Mouse (Mus musculus): Measurements from ENCODE around the gene Tarbp1.
"Not testable (repeated sequence)": the region's sequence is repeated elsewhere in the genome, so short reads cannot be mapped to it uniquely, and the experiment has no call there.

The Tarbp1 gene

GRCm38 (mm10) chr8:126482938-126483337, 8.1 kb upstream of the Tarbp1 start:
- DNase-seq: peak; percentile 75

GRCm38 (mm10) chr8:126482348-126482720, 7.5 kb upstream of the Tarbp1 start:
- no peak for DNase-seq

- DNase-seq: peak; percentile 47
Observed at GRCm38 (mm10) chr8:126481494-126482347, 6.9 kb upstream of the Tarbp1 start.

GRCm38 (mm10) chr8:126480366-126480765, 5.5 kb upstream of the Tarbp1 start:
- no peak for DNase-seq

GRCm38 (mm10) chr8:126478714-126479113, 3.8 kb upstream of the Tarbp1 start:
- DNase-seq: no peak

- peak; percentile 20 for DNase-seq
Observed at GRCm38 (mm10) chr8:126476151-126476855, 1.4 kb upstream of the Tarbp1 start.

- DNase-seq: not testable (repeated sequence)
Observed at GRCm38 (mm10) chr8:126475738-126476137, 873 bp upstream of the Tarbp1 start.

- no peak for DNase-seq
Observed at GRCm38 (mm10) chr8:126473802-126474298, 1.0 kb downstream of the Tarbp1 start.

- no peak for DNase-seq
Observed at GRCm38 (mm10) chr8:126464071-126464470, 10.8 kb downstream of the Tarbp1 start.

- DNase-seq: no peak
Observed at GRCm38 (mm10) chr8:126461735-126462134, 13.1 kb downstream of the Tarbp1 start.

- DNase-seq: peak; percentile 76
Observed at GRCm38 (mm10) chr8:126460274-126460673, 14.6 kb downstream of the Tarbp1 start.

- DNase-seq: peak; percentile 28
Observed at GRCm38 (mm10) chr8:126455383-126455782, 19.5 kb downstream of the Tarbp1 start.

GRCm38 (mm10) chr8:126451158-126451557, 23.7 kb downstream of the Tarbp1 start:
- no peak for DNase-seq

GRCm38 (mm10) chr8:126438937-126439336, 35.9 kb downstream of the Tarbp1 start:
- DNase-seq: no peak

- DNase-seq: no peak
Observed at GRCm38 (mm10) chr8:126433827-126434226, 41.0 kb downstream of the Tarbp1 start.

- no peak for DNase-seq
Observed at GRCm38 (mm10) chr8:126429635-126430034, 45.2 kb downstream of the Tarbp1 start.

- DNase-seq: no peak
Observed at GRCm38 (mm10) chr8:126424946-126425345, 49.9 kb downstream of the Tarbp1 start.

GRCm38 (mm10) chr8:126424163-126424562, 50.7 kb downstream of the Tarbp1 start:
- no peak for DNase-seq

GRCm38 (mm10) chr8:126422920-126423300, 52.0 kb downstream of the Tarbp1 start:
- DNase-seq: no peak

- DNase-seq: peak; percentile 98
Observed at GRCm38 (mm10) chr8:126422174-126422919, 52.5 kb downstream of the Tarbp1 start, which contains the start of gene Coa6. Gene Coa6 (plus strand): TSS chr8:126422515.

GRCm38 (mm10) chr8:126420834-126421233, 54.0 kb downstream of the Tarbp1 start:
- DNase-seq: no peak

GRCm38 (mm10) chr8:126405030-126405429, 69.8 kb downstream of the Tarbp1 start:
- no peak for DNase-seq

- DNase-seq: not testable (repeated sequence)
Observed at GRCm38 (mm10) chr8:126404550-126404949, 70.3 kb downstream of the Tarbp1 start.

Data from thymus, postnatal 25 days (tissue).